In genomic region chr4:57504792-57505191, GRCm38 (mm10) we compare ENCODE assay signal across 10 mouse cellular contexts.
"Had no signal": no experiment of that assay in that cellular context is flagged by ENCODE, and none has a peak within 500 bp of the region (broad histone marks: within the 10 kb centered on the region; RNA-seq: fewer than 3 reads in every experiment).

No protein-coding gene starts in this region.

- DNase-seq: kidney, postnatal 36 days; left cerebral cortex, postnatal 4 days; lung, adult 18-20 months; lung, postnatal 36 days; midbrain, embryonic 14.5 days; retina, postnatal 1 day; right cerebral cortex, postnatal 14 days; thymus, postnatal 36 days had no signal

- H3K27me3 ChIP-seq: limb, embryonic 13.5 days; neural tube, embryonic 12.5 days had no signal
